Mouse (Mus musculus) thymus, postnatal 14 days (tissue): ENCODE measurements at regions not wholly inside any gene's neighbourhood (a gene's known extent, or its start where the extent isn't known, plus 50 kb on each side); places are given as distances from the start of the nearest gene placed in this dataset.
"Not testable (repeated sequence)": the region's sequence is repeated elsewhere in the genome, so short reads cannot be mapped to it uniquely, and the experiment has no call there.

Experiments used
- DNase-seq: peaks from one replicate; pipeline ENCODE4 v3.0.0; 2021

DNA sequence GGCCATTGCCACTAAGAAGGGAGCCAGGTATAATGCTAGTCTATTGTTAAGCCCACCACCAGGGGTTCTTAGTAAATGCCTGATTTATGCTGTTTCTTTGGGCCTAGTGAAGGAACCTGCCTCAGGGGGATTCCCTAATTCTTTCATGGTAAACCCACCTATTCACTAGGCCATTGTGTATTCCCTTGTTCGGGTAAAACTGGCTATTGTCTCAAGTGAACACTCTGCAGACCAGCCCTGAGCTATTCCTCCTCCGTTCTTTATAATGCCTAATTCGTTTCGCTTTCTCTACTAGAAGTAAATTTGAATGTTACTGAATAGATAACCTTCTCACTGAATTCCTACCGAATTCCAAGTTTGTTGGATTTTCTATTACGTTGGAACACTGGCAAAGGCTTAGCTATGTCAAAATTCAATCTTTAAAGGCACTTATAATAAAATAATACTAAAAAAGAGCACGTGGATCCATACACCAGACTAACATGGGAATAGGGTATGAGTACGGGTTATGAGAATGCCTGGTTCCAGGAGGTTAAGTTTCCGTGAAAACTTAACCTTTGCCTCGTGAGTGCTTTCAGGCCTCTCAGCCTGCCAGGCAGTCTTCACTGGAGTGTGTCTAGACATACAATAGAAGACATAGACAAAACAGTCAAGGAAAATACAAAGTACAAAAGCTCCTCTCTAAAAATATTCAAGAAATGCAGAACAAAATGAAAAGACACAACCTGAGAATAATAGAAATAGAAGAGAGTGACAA is 536.8 kb upstream of the Cntn5 start:
- DNase-seq, result not testable (repeated sequence)

DNA sequence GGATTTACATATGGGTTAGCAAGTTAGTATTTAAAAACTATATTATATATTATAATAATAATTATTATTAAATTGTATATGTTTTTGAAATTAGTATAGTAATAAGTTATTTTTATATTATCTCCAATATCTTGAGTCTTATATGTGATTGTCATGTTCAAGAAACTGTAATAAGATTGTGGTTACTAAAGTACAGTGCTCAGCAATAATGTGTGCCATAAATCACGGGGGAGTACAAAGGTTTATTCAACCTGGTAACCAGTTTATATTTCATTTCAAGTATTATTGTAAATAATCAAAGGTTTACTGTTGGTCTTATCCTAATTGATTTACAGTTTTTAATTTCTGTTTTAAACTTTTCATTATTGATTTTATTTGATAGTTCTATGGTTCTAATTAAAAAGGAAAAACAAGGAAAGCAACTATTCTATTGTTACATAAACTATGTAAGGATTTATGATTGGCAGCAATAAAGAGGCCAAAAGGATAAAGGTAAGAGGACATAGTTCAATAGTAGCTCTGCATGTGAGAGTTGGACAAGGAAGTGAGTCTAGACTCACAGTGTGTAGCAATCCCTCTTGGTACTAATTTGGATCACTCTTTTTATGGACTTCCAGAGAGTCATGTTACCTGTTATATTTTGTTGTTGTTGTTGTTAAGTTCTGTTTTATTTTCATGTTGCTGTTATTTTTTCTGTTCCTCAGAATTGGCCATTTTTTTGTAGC is 532.0 kb upstream of the Cntn5 start:
- no peak for DNase-seq

DNA sequence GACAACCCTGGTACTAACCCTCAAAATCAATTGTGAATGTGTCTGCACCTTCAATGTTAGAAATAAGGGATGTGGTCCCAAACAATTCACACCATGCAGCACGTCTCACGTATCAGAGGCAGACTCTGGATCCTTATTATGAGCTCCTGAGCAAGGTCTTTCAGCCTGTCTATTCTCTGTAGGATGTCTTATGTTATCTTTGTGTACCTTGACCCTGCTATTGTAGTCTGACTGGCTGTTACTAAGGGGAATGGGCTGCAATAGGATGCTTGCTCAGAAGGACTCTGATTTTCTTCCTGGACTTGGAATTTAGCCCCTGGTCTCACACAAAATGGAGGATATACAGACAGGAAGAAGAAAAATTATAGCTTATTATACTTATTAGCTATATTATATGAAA is 531.4 kb upstream of the Cntn5 start:
- no peak for DNase-seq

DNA sequence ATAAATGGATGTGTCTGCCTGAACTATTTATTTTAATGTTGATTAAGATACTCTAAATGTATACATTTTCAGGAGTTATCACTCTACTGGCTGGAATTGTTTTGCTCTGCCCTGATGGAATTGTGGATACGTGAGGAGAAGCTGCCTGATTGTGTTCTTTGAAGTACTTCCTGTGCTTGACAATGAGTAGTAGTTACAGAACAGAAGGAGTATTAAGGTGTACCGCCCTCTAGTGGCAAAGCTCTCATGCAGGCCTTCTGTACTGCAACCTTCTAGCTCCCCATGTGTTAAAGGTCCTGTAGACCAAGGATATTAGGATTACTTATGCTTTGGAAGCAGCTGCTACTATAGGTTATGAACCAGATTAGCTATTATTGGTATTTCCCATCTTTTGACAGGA is 530.4 kb upstream of the Cntn5 start:
- peak; percentile 62 for DNase-seq

DNA sequence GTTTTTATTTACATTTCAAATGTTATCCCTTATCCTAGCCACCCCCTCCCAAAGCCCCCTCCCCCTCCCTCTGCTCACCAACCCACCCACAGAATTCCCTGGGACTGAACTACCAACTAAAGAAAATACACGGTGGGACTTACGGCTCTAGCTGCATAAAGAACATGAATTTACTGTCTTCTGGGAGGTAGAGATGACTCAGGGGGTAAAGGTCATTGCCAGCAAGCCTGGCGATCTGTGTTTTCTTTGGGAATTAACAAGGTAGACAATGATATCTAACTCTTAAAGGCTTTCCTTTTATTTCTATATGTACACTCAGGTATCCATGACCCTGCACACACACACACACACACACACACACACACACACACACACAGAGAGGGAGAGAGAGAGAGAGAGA is 521.9 kb upstream of the Cntn5 start:
- no peak for DNase-seq

DNA sequence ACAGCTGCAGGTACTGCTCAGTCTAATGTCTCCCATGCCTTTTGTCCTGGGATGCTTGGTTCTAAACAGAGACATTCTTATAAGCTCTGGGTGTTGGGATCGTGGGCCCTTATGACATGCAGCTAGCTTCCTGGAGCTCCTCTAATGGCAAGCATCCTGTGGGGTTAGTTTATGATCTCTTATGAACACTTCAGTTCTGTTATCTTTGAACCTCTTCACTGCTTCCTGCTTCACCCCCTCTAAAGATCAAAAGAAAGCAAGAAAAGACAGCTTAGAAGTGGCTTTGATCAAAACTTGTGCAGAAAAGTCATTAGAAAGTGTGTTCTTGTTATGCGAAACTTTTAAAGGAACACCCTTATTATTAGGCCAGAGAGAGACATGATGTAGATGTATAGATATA is 492.3 kb upstream of the Cntn5 start:
- DNase-seq, result no peak

DNA sequence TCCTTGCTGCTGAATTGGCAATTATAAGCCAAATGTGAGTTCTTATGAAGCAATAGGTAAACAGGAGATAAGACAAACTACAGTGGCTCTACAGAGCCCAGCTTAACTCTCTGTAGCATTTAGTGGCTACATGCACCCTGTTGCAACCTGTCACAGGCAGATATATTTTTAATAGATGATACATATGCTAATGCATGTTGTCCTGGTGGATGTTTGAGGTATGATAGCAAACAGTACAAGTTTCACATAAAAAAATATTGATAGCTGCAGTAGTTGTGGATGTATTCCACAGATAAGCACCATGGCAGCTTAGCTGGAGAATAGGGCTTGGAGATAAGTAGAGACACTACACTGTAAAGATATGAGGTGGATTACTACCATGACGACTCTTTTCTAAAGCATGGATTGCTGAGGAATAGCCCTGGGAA is 477.1 kb upstream of the Cntn5 start:
- DNase-seq, result no peak

DNA sequence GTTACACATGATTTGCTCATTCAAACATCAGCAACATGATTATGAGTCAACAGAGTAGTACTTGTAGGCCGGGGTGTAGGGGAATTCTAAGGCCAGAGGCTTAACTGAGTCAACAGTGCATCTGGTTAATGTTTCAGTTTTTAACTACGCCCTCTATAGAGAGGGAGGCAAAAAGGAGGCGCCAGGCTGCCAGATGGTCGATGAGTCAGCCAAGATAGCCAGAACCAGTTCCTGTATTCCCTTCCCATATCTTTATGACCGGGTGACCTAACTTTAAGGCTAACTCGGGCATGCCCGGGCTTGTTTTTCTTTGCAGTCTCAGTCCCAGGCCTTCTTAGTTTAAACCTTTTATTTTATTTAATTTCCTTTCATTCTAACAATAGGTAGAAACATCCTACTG is 476.0 kb upstream of the Cntn5 start:
- DNase-seq, result no peak

DNA sequence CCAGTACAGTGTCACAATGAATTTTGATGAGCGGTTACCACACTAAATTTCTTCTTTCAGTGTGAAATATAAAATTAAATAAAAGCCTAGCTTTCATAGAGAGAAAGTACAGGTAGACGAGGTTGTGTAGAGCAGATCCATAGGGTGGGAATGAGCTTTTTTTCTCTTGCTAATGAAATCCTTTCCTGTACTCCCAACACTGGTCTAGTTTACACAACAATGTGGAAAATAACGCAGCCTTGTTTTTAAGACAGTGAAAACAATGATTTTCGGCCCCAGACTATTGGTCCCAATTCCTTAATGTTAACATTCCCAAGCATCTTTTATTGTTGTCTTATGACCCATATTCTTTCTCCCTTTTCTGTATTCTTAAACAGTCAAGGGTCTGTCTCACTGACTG is 473.5 kb upstream of the Cntn5 start:
- no peak for DNase-seq

DNA sequence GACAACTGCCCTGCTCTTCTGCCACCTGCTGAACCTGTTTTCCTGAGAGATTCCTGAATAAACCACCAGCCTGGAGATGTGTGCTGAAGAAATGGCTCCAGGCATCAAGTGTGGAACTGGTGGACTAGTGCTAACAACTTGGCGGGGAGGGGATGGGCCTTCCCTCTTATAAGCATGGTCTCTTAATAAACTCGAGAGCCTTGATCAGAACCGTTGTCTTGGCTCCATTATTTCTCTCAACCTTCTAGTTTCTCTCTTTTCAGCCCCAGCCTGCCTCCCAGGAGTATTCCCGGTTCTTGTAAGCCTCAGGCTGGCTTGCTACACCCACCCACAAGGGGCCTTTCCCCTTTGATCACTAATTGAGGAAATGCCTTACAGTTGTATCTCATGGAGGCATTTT is 473.0 kb upstream of the Cntn5 start:
- DNase-seq, result no peak

DNA sequence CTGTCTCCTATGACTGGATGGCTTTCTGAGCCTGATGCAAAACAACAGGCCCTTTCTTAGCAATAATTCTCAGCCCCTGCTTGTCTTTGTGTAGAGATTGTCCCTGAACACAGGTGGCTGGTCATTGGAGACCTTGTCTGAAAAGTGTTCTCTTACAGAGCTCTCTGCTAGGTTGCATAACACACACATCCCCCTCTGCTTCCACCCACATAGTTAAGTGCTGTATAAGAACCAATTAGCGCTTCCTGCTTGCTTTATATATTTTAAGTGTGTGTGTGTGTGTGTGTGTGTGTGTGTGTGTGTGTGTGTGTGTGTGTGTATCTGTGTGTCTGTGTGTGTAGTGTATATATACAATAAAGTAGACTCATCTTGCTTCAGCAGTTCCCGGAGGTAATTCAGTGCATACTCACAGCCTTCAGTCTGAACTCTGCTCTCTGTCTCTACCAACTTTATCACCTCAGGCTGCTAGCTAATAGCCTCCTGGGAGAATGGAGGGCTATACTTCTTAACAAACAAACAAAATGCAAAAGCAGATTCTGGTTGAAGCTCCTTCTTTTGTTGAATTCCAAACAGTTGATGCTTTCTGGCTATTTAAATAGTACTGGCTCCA is 468.8 kb upstream of the Cntn5 start:
- no peak for DNase-seq

DNA sequence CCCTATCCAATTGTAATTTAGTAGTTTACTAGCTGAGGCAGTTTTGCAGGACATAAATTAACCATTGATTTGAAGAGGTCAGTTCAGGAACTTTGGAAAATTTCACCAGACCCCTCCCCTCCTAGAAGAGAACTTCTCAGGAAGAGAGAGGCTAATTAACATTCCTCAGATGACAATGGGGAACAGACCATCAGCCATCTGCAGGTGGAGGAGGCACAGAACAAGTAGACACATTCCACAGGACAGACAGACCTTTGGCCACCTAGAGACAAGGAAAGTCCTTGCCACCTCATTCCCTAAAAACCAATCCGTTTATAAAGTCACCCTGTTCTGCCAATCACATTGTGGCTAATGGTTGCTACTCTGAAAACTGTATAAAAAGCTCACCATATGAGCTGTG is 463.5 kb upstream of the Cntn5 start:
- no peak for DNase-seq

DNA sequence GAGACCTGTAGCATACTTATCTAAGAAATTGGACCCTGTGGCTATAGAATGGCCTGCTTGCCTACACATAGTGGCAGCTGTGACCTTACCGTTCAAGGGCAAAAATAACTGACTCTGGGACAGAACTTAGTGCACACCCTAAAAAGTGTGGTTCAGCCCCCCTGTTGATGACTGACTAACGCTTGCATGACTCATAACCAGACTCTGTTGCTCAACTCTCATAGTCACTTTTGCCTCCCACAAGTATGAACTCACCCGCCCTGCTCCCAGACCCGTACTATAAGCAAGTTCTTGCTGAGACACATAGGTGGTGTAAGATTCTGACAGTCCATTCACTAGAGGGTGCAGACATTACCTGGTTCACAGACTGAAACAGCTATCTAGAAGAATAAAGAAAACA is 424.3 kb upstream of the Cntn5 start:
- no peak for DNase-seq

DNA sequence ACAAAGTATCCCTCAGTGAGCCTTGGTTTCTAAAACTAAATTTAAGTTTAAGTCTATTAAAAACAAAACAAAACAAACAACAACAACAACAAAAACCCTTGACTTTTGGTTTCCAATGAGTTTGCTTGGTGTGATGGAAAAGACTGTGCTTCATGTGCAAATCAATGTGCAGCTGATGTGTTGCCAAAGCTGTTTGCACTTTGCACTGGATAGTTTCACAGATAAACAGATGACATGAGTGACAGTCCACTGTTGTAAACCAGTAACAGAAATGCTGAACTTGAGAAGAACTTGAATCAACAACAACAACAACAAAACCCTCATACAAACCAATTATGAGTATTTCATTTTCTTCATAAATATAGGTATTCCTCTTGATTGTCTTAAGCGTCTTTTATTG is 412.6 kb upstream of the Cntn5 start:
- no peak for DNase-seq

DNA sequence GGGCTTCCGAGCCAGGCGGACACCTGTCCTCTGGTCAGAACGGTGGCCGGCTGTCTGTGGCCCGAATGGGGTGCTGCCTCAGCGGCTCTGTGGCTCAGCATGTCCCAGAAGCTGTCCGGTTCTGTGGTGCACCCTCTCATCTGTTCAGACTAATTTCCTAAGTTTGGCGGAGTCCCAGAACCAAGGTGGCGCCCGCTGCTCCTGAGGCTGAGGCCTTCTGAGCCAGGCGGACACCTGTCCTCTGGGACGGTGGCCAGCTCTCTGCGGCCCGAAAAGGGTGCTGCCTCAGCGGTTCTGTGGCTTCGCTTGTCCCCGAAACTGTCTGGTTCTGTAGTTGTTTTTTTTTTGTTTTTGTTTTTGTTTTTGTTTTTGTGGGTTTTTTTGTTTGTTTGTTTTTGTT is 392.5 kb upstream of the Cntn5 start:
- DNase-seq, result not testable (repeated sequence)

DNA sequence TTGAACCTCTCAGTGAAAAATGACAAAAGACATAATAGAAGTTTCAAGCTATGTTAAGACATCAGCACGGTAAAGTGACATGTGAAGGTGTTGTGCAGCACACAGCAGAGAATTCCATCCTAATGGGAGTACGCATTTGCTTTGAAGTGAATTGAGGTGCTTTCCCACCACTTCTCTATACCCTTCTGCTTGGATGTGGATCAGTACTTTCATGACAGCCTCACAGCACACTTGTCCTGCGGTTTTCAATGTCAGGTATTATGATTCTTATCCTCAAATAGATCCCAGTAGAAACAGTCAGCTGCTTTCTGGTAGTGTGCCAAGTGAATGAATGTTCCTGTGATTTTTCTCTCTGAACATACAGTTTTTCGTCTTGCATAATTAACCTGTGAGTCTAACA is 380.6 kb upstream of the Cntn5 start:
- DNase-seq, result no peak

DNA sequence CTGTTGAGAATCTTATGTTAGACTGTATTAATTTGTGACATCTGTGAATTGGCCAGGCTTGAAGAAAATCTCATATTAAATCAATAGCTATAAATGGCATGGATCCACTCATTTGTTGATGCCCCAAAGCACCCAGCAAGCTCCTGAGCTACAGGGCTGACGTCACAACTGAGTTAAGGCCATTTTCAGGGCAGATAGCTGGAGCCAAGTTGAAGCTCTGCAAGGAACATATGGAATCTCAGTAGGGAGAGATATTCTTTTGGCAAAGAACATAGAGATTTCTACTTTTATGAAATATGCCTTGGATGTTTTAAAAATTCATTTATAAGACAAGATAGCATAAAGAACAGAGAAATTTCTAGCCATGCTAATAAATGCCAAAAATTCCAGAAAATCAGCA is 380.0 kb upstream of the Cntn5 start:
- no peak for DNase-seq

DNA sequence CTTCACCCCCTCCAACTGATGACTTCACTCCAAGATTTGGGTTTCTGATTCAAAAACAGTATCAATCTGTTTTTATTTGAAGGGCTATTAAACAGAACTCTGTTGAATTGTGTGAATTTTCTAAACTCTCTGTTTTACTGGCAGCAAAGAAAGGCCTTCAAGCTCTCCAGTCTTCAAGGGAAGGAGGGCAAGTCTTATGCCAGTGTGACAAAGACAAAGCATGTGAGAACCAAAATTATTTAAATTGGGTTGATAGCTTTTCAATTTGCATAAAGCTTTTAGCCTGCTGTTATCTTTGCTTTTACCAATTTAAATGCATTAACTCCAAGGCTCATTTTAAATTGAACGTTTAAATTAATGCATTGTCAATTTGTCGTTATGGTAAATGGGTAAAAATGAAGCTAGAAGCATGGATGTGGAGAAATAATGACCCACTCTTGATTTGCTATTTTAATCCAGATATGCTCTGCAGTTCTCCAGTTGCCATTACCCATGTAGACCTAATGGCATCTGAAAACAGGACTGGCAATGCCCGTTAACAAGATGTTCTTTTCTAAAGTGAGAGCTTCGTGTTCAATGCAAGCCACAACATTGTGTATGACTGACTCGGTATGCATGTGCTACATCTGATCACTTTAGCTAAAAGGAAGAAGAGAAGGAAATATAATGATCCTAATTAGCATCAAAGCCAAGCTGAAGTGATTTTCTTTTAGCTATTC is 375.0 kb upstream of the Cntn5 start:
- DNase-seq, result no peak

DNA sequence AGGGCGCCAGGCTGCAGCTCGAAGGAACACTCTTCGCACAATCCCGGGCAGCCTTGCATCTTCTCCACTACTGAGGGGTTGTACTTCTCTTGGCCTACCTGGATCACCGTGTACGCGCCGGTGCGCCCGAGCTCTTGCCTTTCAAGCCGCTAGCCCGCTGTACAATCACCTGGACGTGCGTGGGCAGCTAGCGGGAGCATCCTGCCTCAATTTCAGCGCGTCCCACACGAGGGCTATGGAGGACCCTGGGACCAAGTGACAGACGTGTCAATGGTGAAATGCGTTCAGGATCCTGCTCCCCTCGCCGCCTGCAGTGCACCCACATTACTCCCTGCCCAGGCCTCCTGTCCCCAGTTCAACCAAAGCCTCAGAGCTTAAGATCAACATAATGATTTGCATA is 373.2 kb upstream of the Cntn5 start:
- no peak for DNase-seq

DNA sequence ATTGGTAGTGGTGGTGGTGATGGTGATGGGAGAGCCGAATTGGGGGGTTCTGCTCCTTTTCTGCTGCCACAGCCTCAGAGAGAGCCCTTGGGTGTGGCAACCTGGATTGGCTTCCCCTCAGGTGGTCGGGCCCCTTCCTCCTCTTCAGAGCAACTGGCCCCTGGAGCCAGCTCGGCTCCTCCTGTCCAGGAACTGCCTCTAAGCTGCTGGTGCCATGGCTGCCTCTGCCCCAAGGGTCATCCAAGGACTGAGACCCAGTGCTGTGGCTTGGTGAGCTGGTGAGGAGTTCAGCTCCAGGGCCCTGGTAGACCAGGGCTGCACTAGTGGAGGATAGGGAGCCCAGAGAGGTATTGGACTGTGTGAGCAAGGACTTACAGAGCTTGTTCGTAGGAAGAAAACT is 372.4 kb upstream of the Cntn5 start:
- no peak for DNase-seq

DNA sequence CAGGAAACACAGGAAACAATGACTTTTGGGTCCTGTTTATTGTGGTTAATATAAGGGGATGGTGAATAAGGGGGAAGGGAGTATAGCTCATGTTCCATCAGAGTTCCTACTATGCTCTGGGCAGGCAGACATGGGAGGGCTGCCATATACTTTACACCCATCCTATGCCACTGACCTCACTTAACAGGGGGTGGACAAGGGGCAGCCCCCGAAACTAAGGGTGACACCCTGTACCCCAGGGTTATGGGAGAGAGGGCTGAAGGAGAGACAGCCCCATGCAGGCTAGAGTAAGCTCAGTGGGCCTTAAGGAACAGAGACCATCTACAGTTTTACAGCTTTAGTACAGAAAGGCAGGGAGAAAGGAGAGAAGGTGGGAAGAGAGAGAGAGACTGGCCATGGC is 352.3 kb upstream of the Cntn5 start:
- no peak for DNase-seq

DNA sequence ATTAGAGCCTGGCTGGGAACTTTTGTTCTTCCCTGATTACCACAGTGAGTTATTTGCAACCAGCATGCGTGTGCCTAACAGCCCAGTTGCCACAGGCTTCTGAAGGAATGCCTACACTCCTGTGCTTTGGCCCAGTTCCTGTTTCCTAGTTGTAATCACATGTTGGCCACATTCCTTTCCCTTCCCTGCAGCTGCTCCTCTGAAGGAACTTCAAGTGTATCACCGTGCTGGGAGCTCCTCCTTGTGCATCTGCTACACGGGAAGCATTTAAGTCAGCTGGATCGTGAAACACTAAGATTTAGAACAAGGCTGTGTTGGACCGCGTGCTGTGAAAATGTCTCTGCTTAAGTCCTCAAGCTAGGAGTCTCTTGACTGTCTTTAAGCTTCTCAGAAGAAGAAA is 302.3 kb upstream of the Cntn5 start:
- no peak for DNase-seq

DNA sequence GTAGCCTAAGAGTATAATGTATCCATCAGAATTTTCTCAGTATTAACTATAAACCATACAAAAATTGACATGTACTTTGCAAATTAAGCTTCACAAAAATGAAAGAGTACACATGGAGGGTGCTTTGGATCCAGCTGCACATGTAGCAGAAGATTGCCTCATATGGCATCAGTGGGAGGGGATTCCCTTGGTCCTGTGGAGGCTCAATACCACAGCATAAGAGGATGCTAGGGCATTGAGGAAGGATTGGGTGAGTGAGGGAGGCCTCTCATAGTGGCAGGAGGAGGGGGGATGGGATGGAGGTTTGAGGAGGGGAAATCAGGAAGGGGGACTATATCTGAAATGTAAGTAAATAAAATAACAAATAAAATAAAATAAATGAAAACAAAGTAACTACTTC is 301.7 kb upstream of the Cntn5 start:
- no peak for DNase-seq

DNA sequence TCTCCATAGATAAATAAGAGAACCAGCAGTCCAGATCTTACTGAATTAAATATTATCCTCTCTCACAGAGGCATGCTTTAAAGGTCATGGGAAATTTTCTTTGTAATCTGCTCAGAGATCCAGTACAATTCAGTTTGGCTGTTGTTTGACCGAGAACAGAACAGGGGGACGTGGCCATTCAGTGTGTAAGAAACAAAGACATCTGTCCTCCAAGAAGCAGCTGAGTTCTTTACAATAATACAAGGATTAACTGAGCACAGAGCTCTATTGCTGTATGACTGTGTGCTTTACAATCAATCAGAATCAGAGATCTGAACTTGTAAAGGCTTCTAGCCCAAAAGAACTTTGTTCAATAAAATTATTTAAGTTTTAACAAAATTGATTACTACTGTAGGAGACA is 287.6 kb upstream of the Cntn5 start:
- DNase-seq, result no peak
